Mouse (Mus musculus): ENCODE data around the gene Gtf2h5.

Gtf2h5 gene

GRCm38 (mm10) chr17:6079287-6080122, at the start of gene Gtf2h5, which contains the start of gene Serac1:
Gene Gtf2h5 (plus strand): TSS chr17:6079786.
Gene Serac1 (minus strand): TSS chr17:6079741.
- DNase-seq: peak; percentile 98

GRCm38 (mm10) chr17:6035661-6036060, 43.9 kb upstream of the Gtf2h5 start:
- no peak for DNase-seq

- DNase-seq: no peak
These were observed 43.1 kb upstream of the Gtf2h5 start for GRCm38 (mm10) chr17:6036458-6036857.

GRCm38 (mm10) chr17:6036872-6037271, 42.7 kb upstream of the Gtf2h5 start:
- no peak for DNase-seq

- DNase-seq: no peak
These were observed 42.1 kb upstream of the Gtf2h5 start for GRCm38 (mm10) chr17:6037507-6037906.

GRCm38 (mm10) chr17:6052801-6053200, 26.8 kb upstream of the Gtf2h5 start:
- no peak for DNase-seq

- no peak for DNase-seq
These were observed 24.6 kb upstream of the Gtf2h5 start for GRCm38 (mm10) chr17:6054934-6055355.

- DNase-seq: no peak
These were observed 16.8 kb upstream of the Gtf2h5 start for GRCm38 (mm10) chr17:6062793-6063192.

GRCm38 (mm10) chr17:6063532-6063931, 16.1 kb upstream of the Gtf2h5 start:
- DNase-seq: no peak

GRCm38 (mm10) chr17:6066021-6066420, 13.6 kb upstream of the Gtf2h5 start:
- DNase-seq: no peak

- no peak for DNase-seq
These were observed 12.0 kb upstream of the Gtf2h5 start for GRCm38 (mm10) chr17:6067613-6068012.

- DNase-seq: no peak
These were observed 9.7 kb upstream of the Gtf2h5 start for GRCm38 (mm10) chr17:6069866-6070265.

GRCm38 (mm10) chr17:6073405-6073804, 6.2 kb upstream of the Gtf2h5 start:
- DNase-seq: no peak

GRCm38 (mm10) chr17:6083323-6083890, 3.8 kb downstream of the Gtf2h5 start:
- no peak for DNase-seq

GRCm38 (mm10) chr17:6091604-6092003, 12.0 kb downstream of the Gtf2h5 start:
- no peak for DNase-seq

- DNase-seq: no peak
These were observed 16.0 kb downstream of the Gtf2h5 start for GRCm38 (mm10) chr17:6095579-6095978.

GRCm38 (mm10) chr17:6097884-6098283, 18.3 kb downstream of the Gtf2h5 start:
- DNase-seq: no peak

GRCm38 (mm10) chr17:6102287-6102686, 22.7 kb downstream of the Gtf2h5 start:
- peak; percentile 34 for DNase-seq

- DNase-seq: no peak
These were observed 24.0 kb downstream of the Gtf2h5 start for GRCm38 (mm10) chr17:6103566-6103965.

GRCm38 (mm10) chr17:6106361-6107014, 26.9 kb downstream of the Gtf2h5 start, which contains the start of gene Tulp4:
Gene Tulp4 (plus strand): TSS chr17:6106437.
- peak; percentile 85 for DNase-seq

- peak; percentile 74 for DNase-seq
These were observed 27.5 kb downstream of the Gtf2h5 start for GRCm38 (mm10) chr17:6107015-6107601.

- DNase-seq: no peak
These were observed 28.6 kb downstream of the Gtf2h5 start for GRCm38 (mm10) chr17:6108175-6108574.

- no peak for DNase-seq
These were observed 31.4 kb downstream of the Gtf2h5 start for GRCm38 (mm10) chr17:6110956-6111355.

All from cerebellum, adult 11-12 months (tissue).